Mouse (Mus musculus): ENCODE measurements at regions not wholly inside any gene's neighbourhood (a gene's known extent, or its start where the extent isn't known, plus 50 kb on each side); places are given as distances from the start of the nearest gene placed in this dataset.

- H3K9ac ChIP-seq (ENCODE audit: low read depth, low read length), result no peak overlapping the region
- H3K4me2 ChIP-seq (ENCODE audit: low read depth, low read length), result no peak overlapping the region
- H3K27me3 ChIP-seq (replicated peaks; ENCODE audit: control insufficient read depth, insufficient read depth, low read length), result no peaks in the 10 kb centered on the region
- H3K4me1 ChIP-seq (ENCODE audit: control insufficient read depth, insufficient read depth, low read length), result no peaks in the 10 kb centered on the region
- no peak overlapping the region for H3K4me3 ChIP-seq (ENCODE audit: low read length)
- WGBS, result 71% methylated on average over 4 of the region's 4 CpGs
- no peak for ATAC-seq
- no peak overlapping the region for H3K27ac ChIP-seq (ENCODE audit: low read length)
- no peaks in the 10 kb centered on the region for H3K36me3 ChIP-seq (ENCODE audit: control insufficient read depth, insufficient read depth, low read length)
- H3K9me3 ChIP-seq (ENCODE audit: control insufficient read depth, low read length), result no peaks in the 10 kb centered on the region
Measured at GRCm38 (mm10) chr6:18665992-18666391, 151.3 kb upstream of the Cttnbp2 start.

GRCm38 (mm10) chr6:18666543-18666942, 151.9 kb upstream of the Cttnbp2 start:
- Histone ChIP-seq H3K9me3 (ENCODE audit: control insufficient read depth, low read length) (no peaks in the 10 kb centered on the region), H3K27me3 (replicated peaks; ENCODE audit: control insufficient read depth, insufficient read depth, low read length) (no peaks in the 10 kb centered on the region)

DNA sequence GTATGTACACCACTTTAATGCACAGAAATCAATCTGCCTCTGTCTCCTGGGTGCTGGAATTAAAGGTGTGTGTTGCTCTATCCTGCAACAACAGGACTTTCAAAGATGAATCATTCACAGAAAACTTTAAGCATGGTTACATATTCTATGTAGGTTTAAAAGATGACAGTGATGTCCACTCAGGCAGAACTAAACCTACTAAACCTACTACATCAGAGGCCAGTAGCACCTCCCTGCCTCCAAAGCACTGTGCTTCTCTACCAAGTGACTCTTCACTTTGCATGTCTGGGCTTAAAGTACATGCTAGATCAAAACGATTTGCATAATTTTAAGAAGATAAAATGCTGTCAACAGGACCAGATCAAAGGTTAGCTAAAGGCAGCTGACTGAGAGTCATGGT, 156.0 kb upstream of the Cttnbp2 start:
- no peak overlapping the region for H3K4me3 ChIP-seq (ENCODE audit: low read length)
- no peak overlapping the region for H3K4me2 ChIP-seq (ENCODE audit: low read depth, low read length)
- WGBS, result 90% methylated on average over 1 of the region's 1 CpGs
- no peak for ATAC-seq
- H3K27ac ChIP-seq (ENCODE audit: low read length), result no peak overlapping the region
- H3K9ac ChIP-seq (ENCODE audit: low read depth, low read length), result no peak overlapping the region
- H3K9me3 ChIP-seq (ENCODE audit: control insufficient read depth, low read length), result no peaks in the 10 kb centered on the region
- no peaks in the 10 kb centered on the region for H3K36me3 ChIP-seq (ENCODE audit: control insufficient read depth, insufficient read depth, low read length)
- no peaks in the 10 kb centered on the region for H3K4me1 ChIP-seq (ENCODE audit: control insufficient read depth, insufficient read depth, low read length)
- no peaks in the 10 kb centered on the region for H3K27me3 ChIP-seq (replicated peaks; ENCODE audit: control insufficient read depth, insufficient read depth, low read length)

More at GRCm38 (mm10) chr6:18666543-18666942, 151.9 kb upstream of the Cttnbp2 start:
- H3K4me1 ChIP-seq (ENCODE audit: control insufficient read depth, insufficient read depth, low read length), result no peaks in the 10 kb centered on the region
- no peak overlapping the region for H3K4me3 ChIP-seq (ENCODE audit: low read length)
- no peak overlapping the region for H3K9ac ChIP-seq (ENCODE audit: low read depth, low read length)
- H3K36me3 ChIP-seq (ENCODE audit: control insufficient read depth, insufficient read depth, low read length), result no peaks in the 10 kb centered on the region
- WGBS, result 65% methylated on average over 4 of the region's 4 CpGs
- ATAC-seq, result no peak
- H3K27ac ChIP-seq (ENCODE audit: low read length), result no peak overlapping the region
- H3K4me2 ChIP-seq (ENCODE audit: low read depth, low read length), result no peak overlapping the region

- no peak for ATAC-seq
- WGBS, result 66% methylated on average over 5 of the region's 5 CpGs
Measured at GRCm38 (mm10) chr6:18674584-18675250, 160.1 kb upstream of the Cttnbp2 start.

GRCm38 (mm10) chr6:18677131-18677530, 162.5 kb upstream of the Cttnbp2 start:
- H3K4me3 ChIP-seq (ENCODE audit: low read length), result no peak overlapping the region
- ATAC-seq, result no peak
- H3K9ac ChIP-seq (ENCODE audit: low read depth, low read length), result no peak overlapping the region
- no peaks in the 10 kb centered on the region for H3K36me3 ChIP-seq (ENCODE audit: control insufficient read depth, insufficient read depth, low read length)
- H3K9me3 ChIP-seq (ENCODE audit: control insufficient read depth, low read length), result no peaks in the 10 kb centered on the region
- 87% methylated on average over 4 of the region's 4 CpGs for WGBS
- no peaks in the 10 kb centered on the region for H3K27me3 ChIP-seq (replicated peaks; ENCODE audit: control insufficient read depth, insufficient read depth, low read length)
- no peak overlapping the region for H3K4me2 ChIP-seq (ENCODE audit: low read depth, low read length)
- H3K4me1 ChIP-seq (ENCODE audit: control insufficient read depth, insufficient read depth, low read length), result 0 out of 2 replicates have a peak, but pooled peaks cover 3% of the 10 kb centered on the region
- no peak overlapping the region for H3K27ac ChIP-seq (ENCODE audit: low read length)

More at GRCm38 (mm10) chr6:18674584-18675250, 160.1 kb upstream of the Cttnbp2 start:
- no peak overlapping the region for H3K4me2 ChIP-seq (ENCODE audit: low read depth, low read length)
- H3K9me3 ChIP-seq (ENCODE audit: control insufficient read depth, low read length), result no peaks in the 10 kb centered on the region
- no peak overlapping the region for H3K9ac ChIP-seq (ENCODE audit: low read depth, low read length)
- no peak overlapping the region for H3K4me3 ChIP-seq (ENCODE audit: low read length)
- H3K36me3 ChIP-seq (ENCODE audit: control insufficient read depth, insufficient read depth, low read length), result no peaks in the 10 kb centered on the region
- no peaks in the 10 kb centered on the region for H3K27me3 ChIP-seq (replicated peaks; ENCODE audit: control insufficient read depth, insufficient read depth, low read length)
- no peaks in the 10 kb centered on the region for H3K4me1 ChIP-seq (ENCODE audit: control insufficient read depth, insufficient read depth, low read length)
- H3K27ac ChIP-seq (ENCODE audit: low read length), result no peak overlapping the region

DNA sequence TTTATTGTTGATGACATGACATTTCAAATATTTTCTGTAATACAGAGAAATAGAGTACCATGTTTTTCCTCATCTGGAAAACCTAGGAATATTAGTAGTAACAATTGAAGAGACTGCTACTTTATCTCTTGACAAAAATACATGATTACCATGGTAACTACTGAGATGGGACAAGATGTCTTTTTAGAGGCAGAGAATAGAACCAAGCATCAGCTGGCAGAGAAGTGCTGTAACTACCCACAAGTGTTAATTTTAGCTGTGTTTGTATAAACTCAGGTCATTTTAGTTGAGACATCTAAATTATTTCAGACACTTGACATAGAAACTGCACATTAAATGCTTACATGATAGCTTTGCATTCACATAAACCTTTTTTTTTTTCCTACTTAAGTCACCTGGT, 166.1 kb upstream of the Cttnbp2 start:
- no peak overlapping the region for H3K27ac ChIP-seq (ENCODE audit: low read length)
- no peak overlapping the region for H3K4me3 ChIP-seq (ENCODE audit: low read length)
- no peaks in the 10 kb centered on the region for H3K36me3 ChIP-seq (ENCODE audit: control insufficient read depth, insufficient read depth, low read length)
- no peaks in the 10 kb centered on the region for H3K27me3 ChIP-seq (replicated peaks; ENCODE audit: control insufficient read depth, insufficient read depth, low read length)
- no peak for ATAC-seq
- H3K4me1 ChIP-seq (ENCODE audit: control insufficient read depth, insufficient read depth, low read length), result 0 out of 2 replicates have a peak, but pooled peaks cover 4% of the 10 kb centered on the region
- H3K9ac ChIP-seq (ENCODE audit: low read depth, low read length), result no peak overlapping the region
- no peak overlapping the region for H3K4me2 ChIP-seq (ENCODE audit: low read depth, low read length)
- H3K9me3 ChIP-seq (ENCODE audit: control insufficient read depth, low read length), result no peaks in the 10 kb centered on the region

GRCm38 (mm10) chr6:18682043-18682442, 166.3 kb upstream of the Lsm8 start:
- WGBS, result 26% methylated on average over 6 of the region's 6 CpGs
- ATAC-seq, result no peak
- no peak overlapping the region for H3K27ac ChIP-seq (ENCODE audit: low read length)

DNA sequence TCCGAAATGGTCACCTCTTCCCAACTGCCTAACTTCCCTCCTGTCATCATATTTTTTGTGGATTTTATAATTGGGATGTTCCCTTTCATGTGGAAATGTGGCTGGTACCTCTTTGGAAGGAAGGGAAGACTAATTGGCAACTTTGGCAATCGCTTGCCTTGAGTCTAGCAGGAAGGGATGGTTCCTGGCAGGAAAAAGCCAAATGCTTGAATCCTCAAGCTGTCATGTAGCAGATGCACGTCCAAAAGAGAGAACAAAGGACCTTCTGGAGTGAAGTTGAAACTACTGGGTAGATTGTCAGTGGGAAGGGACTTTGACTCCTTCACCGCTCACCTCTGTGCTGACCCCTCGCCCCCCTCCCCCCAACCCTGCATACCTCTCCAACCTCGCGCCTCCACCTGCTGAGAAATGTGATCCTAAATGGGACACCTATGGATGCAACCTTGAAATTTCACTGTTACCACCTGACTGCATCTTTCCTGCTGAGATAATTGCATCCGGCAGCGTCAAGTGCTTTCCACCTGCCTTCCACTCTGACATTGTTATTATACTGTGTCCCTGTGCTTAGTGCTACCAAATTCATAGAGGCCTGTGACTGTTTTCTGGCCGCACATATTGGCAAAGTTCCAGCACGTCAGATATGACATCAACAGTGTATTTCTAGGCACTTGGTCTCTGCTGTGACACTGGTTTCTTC, 159.6 kb upstream of the Lsm8 start:
- Histone ChIP-seq H3K4me2 (ENCODE audit: low read depth, low read length) (no peak overlapping the region), H3K27ac (ENCODE audit: low read length) (no peak overlapping the region), H3K4me3 (ENCODE audit: low read length) (no peak overlapping the region), H3K9ac (ENCODE audit: low read depth, low read length) (no peak overlapping the region), H3K36me3 (ENCODE audit: control insufficient read depth, insufficient read depth, low read length) (no peaks in the 10 kb centered on the region), H3K4me1 (ENCODE audit: control insufficient read depth, insufficient read depth, low read length) (no peaks in the 10 kb centered on the region), H3K27me3 (replicated peaks; ENCODE audit: control insufficient read depth, insufficient read depth, low read length) (no peaks in the 10 kb centered on the region), H3K9me3 (ENCODE audit: control insufficient read depth, low read length) (no peaks in the 10 kb centered on the region)
- 53% methylated on average over 11 of the region's 11 CpGs for WGBS
- ATAC-seq, result no peak

More at GRCm38 (mm10) chr6:18682043-18682442, 166.3 kb upstream of the Lsm8 start:
- Histone ChIP-seq H3K9ac (ENCODE audit: low read depth, low read length) (no peak overlapping the region), H3K4me1 (ENCODE audit: control insufficient read depth, insufficient read depth, low read length) (0 out of 2 replicates have a peak, but pooled peaks cover 4% of the 10 kb centered on the region), H3K27me3 (replicated peaks; ENCODE audit: control insufficient read depth, insufficient read depth, low read length) (no peaks in the 10 kb centered on the region), H3K4me2 (ENCODE audit: low read depth, low read length) (no peak overlapping the region), H3K9me3 (ENCODE audit: control insufficient read depth, low read length) (no peaks in the 10 kb centered on the region), H3K36me3 (ENCODE audit: control insufficient read depth, insufficient read depth, low read length) (no peaks in the 10 kb centered on the region), H3K4me3 (ENCODE audit: low read length) (no peak overlapping the region)

DNA sequence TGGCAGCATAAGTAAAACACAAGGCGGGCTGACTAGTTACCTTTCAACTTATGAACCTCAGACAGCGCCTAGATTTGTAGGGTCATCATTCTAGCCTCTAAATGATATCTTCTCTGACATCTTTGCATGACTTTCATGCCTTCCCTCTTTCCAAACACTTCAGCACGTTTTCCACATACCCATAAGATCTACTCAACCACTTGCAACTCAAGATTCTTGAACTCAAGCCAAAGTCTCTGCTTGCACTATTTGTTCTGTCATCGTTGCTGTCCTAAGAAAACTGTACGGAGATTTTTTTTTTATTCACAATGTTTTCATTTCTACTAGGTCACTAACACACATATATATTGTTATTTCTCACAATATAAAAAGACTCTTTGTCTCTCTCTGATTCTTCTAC, 150.8 kb upstream of the Lsm8 start:
- Histone ChIP-seq H3K4me2 (ENCODE audit: low read depth, low read length) (no peak overlapping the region), H3K9me3 (ENCODE audit: control insufficient read depth, low read length) (no peaks in the 10 kb centered on the region), H3K27me3 (replicated peaks; ENCODE audit: control insufficient read depth, insufficient read depth, low read length) (no peaks in the 10 kb centered on the region), H3K27ac (ENCODE audit: low read length) (no peak overlapping the region), H3K4me1 (ENCODE audit: control insufficient read depth, insufficient read depth, low read length) (no peaks in the 10 kb centered on the region), H3K4me3 (ENCODE audit: low read length) (no peak overlapping the region), H3K9ac (ENCODE audit: low read depth, low read length) (no peak overlapping the region), H3K36me3 (ENCODE audit: control insufficient read depth, insufficient read depth, low read length) (no peaks in the 10 kb centered on the region)
- WGBS, result 58% methylated on average over 5 of the region's 5 CpGs
- ATAC-seq, result no peak

All from intestine, embryonic 16.5 days (tissue).